Mouse (Mus musculus) central nervous system, embryonic 14 days (tissue): ENCODE measurements around the gene Sec22c. TPM values are rescaled to one million over a fixed set of nuclear protein-coding genes. Genes with fewer than 3 reads are reported as not detected.

ENCODE experiments used
- polyA plus RNA-seq: library from polyadenylated mRNA; depleted of rRNA; stranded (reverse); fragments of >200 nt; gene quantifications from 2 replicates; pipeline ENCODE4 v1.2.3, GENCODE M21; 2012; rRNA removed

The Sec22c gene
- 18.8 and 20.5 TPM in 2 replicates for polyA plus RNA-seq

GRCm38 (mm10) chr9:121704646-121705625 lies at the start of gene Sec22c:
Gene Sec22c (minus strand): TSS chr9:121705490.

GRCm38 (mm10) chr9:121718792-121719318 lies 13.6 kb upstream of the Sec22c start, which contains the start of gene Nktr:
Gene Nktr (plus strand): TSS chr9:121719169.

GRCm38 (mm10) chr9:121709898-121710583 lies 4.8 kb upstream of the Sec22c start, which contains the start of gene Ss18l2:
Gene Ss18l2 (plus strand): TSS chr9:121710329.

GRCm38 (mm10) chr9:121642401-121643181 lies 62.7 kb downstream of the Sec22c start, which contains the start of gene Vipr1:
Gene Vipr1 (plus strand): TSS chr9:121642716.

GRCm38 (mm10) chr9:121642001-121642400 lies 63.3 kb downstream of the Sec22c start, which contains the start of gene Lyzl4:
Gene Lyzl4 (minus strand): TSS chr9:121642096.

Other genes starting within 250 kb of the Sec22c start
- 31.7 and 39.5 TPM in 2 replicates for gene Cck, start 209.8 kb downstream of the Sec22c start, polyA plus RNA-seq
- gene Lyzl4, start 63.4 kb downstream of the Sec22c start, polyA plus RNA-seq = 0.13 TPM in 1 of 2 replicates, not detected in the other
- 0.60 and 0.75 TPM in 2 replicates for gene Vipr1, start 62.8 kb downstream of the Sec22c start, polyA plus RNA-seq
- 84.5 and 92.1 TPM in 2 replicates for gene Ss18l2, start 4.8 kb upstream of the Sec22c start, polyA plus RNA-seq
- gene Nktr, start 13.7 kb upstream of the Sec22c start, polyA plus RNA-seq = 161 and 168 TPM in 2 replicates
- gene Zfp651, start 53.8 kb upstream of the Sec22c start, polyA plus RNA-seq = 45.1 and 50.1 TPM in 2 replicates
- gene Klhl40, start 72.1 kb upstream of the Sec22c start, polyA plus RNA-seq = 0.54 and 3.0 TPM in 2 replicates
- gene Hhatl, start 87.0 kb upstream of the Sec22c start, polyA plus RNA-seq = 0.27 and 0.51 TPM in 2 replicates
- 2.3 and 3.3 TPM in 2 replicates for gene Ccdc13, start 134.0 kb upstream of the Sec22c start, polyA plus RNA-seq
- gene Higd1a, start 152.9 kb upstream of the Sec22c start, polyA plus RNA-seq = 68.5 and 72.5 TPM in 2 replicates
- gene Ackr2, start 192.9 kb upstream of the Sec22c start, polyA plus RNA-seq = 0.94 and 1.9 TPM in 2 replicates
- gene Cyp8b1, start 210.8 kb upstream of the Sec22c start, polyA plus RNA-seq = not detected in 2 replicates
- gene Fam198a, start 245.5 kb upstream of the Sec22c start, polyA plus RNA-seq = 1.6 and 3.5 TPM in 2 replicates